Mouse (Mus musculus) stomach, embryonic 15.5 days (tissue): ENCODE data around the gene Rundc1. TPM values are rescaled to one million over a fixed set of nuclear protein-coding genes. Genes with fewer than 3 reads are reported as not detected.
"Not testable (repeated sequence)": the region's sequence is repeated elsewhere in the genome, so short reads cannot be mapped to it uniquely, and the experiment has no call there.

ENCODE experiments used
- ATAC-seq: fragments of 200-750 bp; cut with Nextera tagmentation; 2 replicates; pipeline ENCODE4 v1.8.0; 2017; ENCODE audit warnings: low read depth, moderate number of reproducible peaks, moderate TSS enrichment; ENCODE audit not compliant: insufficient read depth, low FRiP score
- H3K27ac ChIP-seq: fragments of 300-500 bp; sonication (generic); 2 replicates; pipeline ENCODE4 v1.5.1; 2015; ENCODE audit warnings: mild to moderate bottlenecking, inconsistent platforms
- H3K27me3 ChIP-seq: fragments of 300-500 bp; sonication (generic); replicated peaks from 2 replicates; pipeline ENCODE4 v1.6.1; 2015; ENCODE audit warnings: inconsistent platforms
- H3K36me3 ChIP-seq: fragments of 300-500 bp; sonication (generic); 2 replicates; pipeline ENCODE4 v1.6.1; 2015; ENCODE audit warnings: inconsistent platforms
- H3K4me1 ChIP-seq: fragments of 300-500 bp; sonication (generic); 2 replicates; pipeline ENCODE4 v1.6.1; 2015; ENCODE audit warnings: inconsistent platforms
- H3K4me2 ChIP-seq: fragments of 300-500 bp; sonication (generic); 2 replicates; pipeline ENCODE4 v1.6.1; 2015; ENCODE audit warnings: mild to moderate bottlenecking, inconsistent platforms
- H3K4me3 ChIP-seq: fragments of 300-500 bp; sonication (generic); replicated peaks from 2 replicates; pipeline ENCODE4 v1.5.1; 2015; ENCODE audit warnings: inconsistent platforms
- H3K9ac ChIP-seq: fragments of 300-500 bp; sonication (generic); 2 replicates; pipeline ENCODE4 v1.6.1; 2015; ENCODE audit warnings: inconsistent platforms
- H3K9me3 ChIP-seq: fragments of 300-500 bp; sonication (generic); 2 replicates; pipeline ENCODE4 v1.6.1; 2016; ENCODE audit warnings: inconsistent platforms
- WGBS: fragments of 180-500 bp; shearing (Covaris S2); methylation state at CpG from one replicate; pipeline ENCODE4 v1.1.7; 2015; 5-methylcytosine and 5-hydroxymethylcytosine counted together
- polyA plus RNA-seq: library from polyadenylated mRNA; unstranded; fragments of >200 nt; fragmentation: Nextera tagmentation; extraction: Ambion mirVana; gene quantifications from 2 replicates; pipeline ENCODE4 v1.2.1, GENCODE M21; 2015

Gene Rundc1
- polyA plus RNA-seq, 1 experiment from 2014 or later, result 20.8 TPM

- peak within 1 kb of the TSS; percentile 86 for H3K4me2 ChIP-seq
- H3K36me3 ChIP-seq, result peaks cover under 1% of the 10 kb centered on the region; the same call in 1 of the 2 replicates
- 3% methylated on average over 23 of the region's 23 CpGs for WGBS
Observed at GRCm38 (mm10) chr11:101424105-101424851, 607 bp upstream of the Rundc1 start, which contains the start of gene Gm27029. Gene Gm27029 (minus strand): TSS chr11:101424796.

GRCm38 (mm10) chr11:101426165-101426564 lies 1.3 kb downstream of the Rundc1 start:
- WGBS, result 54% methylated on average over 8 of the region's 8 CpGs
- H3K36me3 ChIP-seq, result peaks cover 14% of the 10 kb centered on the region
- H3K4me2 ChIP-seq, result peak overlapping the region; percentile 86
- H3K27me3 ChIP-seq, result no peaks in the 10 kb centered on the region
- peaks cover 20% of the 10 kb centered on the region for H3K4me1 ChIP-seq
- ATAC-seq, result no peak
- peak overlapping the region; percentile 85 for H3K4me3 ChIP-seq
- H3K9me3 ChIP-seq, result no peaks in the 10 kb centered on the region
- no peak overlapping the region for H3K27ac ChIP-seq
- H3K9ac ChIP-seq, result no peak overlapping the region

More at GRCm38 (mm10) chr11:101424105-101424851, 607 bp upstream of the Rundc1 start, which contains the start of gene Gm27029:
- H3K4me1 ChIP-seq, result peaks cover 20% of the 10 kb centered on the region
- H3K27ac ChIP-seq, result peak within 1 kb of the TSS; percentile 90
- H3K4me3 ChIP-seq, result peak within 1 kb of the TSS; percentile 85
- H3K27me3 ChIP-seq, result no peaks in the 10 kb centered on the region
- peak; percentile 48; the same call in 1 of the 2 replicates for ATAC-seq
- H3K9ac ChIP-seq, result peak within 1 kb of the TSS; percentile 51
- no peaks in the 10 kb centered on the region for H3K9me3 ChIP-seq

- H3K4me3 ChIP-seq, result no peak overlapping the region
- WGBS, result 93% methylated on average over 9 of the region's 9 CpGs
- H3K36me3 ChIP-seq, result peaks cover 35% of the 10 kb centered on the region
- H3K27me3 ChIP-seq, result no peaks in the 10 kb centered on the region
- no peak overlapping the region for H3K9ac ChIP-seq
- peaks cover 7% of the 10 kb centered on the region for H3K4me1 ChIP-seq
- no peaks in the 10 kb centered on the region for H3K9me3 ChIP-seq
- no peak for ATAC-seq
- no peak overlapping the region for H3K27ac ChIP-seq
- H3K4me2 ChIP-seq, result no peak overlapping the region
Observed at GRCm38 (mm10) chr11:101431327-101431726, 6.4 kb downstream of the Rundc1 start.

- Histone ChIP-seq H3K27ac (no peak overlapping the region), H3K4me2 (no peak overlapping the region), H3K36me3 (peaks cover 35% of the 10 kb centered on the region), H3K4me1 (no peaks in the 10 kb centered on the region), H3K27me3 (no peaks in the 10 kb centered on the region), H3K4me3 (no peak overlapping the region), H3K9ac (no peak overlapping the region), H3K9me3 (no peaks in the 10 kb centered on the region)
- 89% methylated on average over 13 of the region's 13 CpGs for WGBS
- ATAC-seq, result no peak
Observed at GRCm38 (mm10) chr11:101433396-101433795, 8.5 kb downstream of the Rundc1 start.

- no peak overlapping the region for H3K4me2 ChIP-seq
- 65% methylated on average over 4 of the region's 4 CpGs for WGBS
- no peaks in the 10 kb centered on the region for H3K9me3 ChIP-seq
- ATAC-seq, result 0 out of 2 replicates have a peak, but pooled peaks have one; percentile 50
- H3K36me3 ChIP-seq, result peaks cover 21% of the 10 kb centered on the region
- no peak overlapping the region for H3K27ac ChIP-seq
- H3K27me3 ChIP-seq, result no peaks in the 10 kb centered on the region
- no peaks in the 10 kb centered on the region for H3K4me1 ChIP-seq
- no peak overlapping the region for H3K9ac ChIP-seq
- no peak overlapping the region for H3K4me3 ChIP-seq
Observed at GRCm38 (mm10) chr11:101435831-101436230, 10.9 kb downstream of the Rundc1 start.

- ATAC-seq, result no peak
- Histone ChIP-seq H3K36me3 (peaks cover 14% of the 10 kb centered on the region), H3K4me2 (no peak overlapping the region), H3K4me1 (no peaks in the 10 kb centered on the region), H3K27ac (no peak overlapping the region), H3K27me3 (no peaks in the 10 kb centered on the region), H3K9me3 (no peaks in the 10 kb centered on the region), H3K9ac (no peak overlapping the region), H3K4me3 (no peak overlapping the region)
- WGBS, result 83% methylated on average over 4 of the region's 4 CpGs
Observed at GRCm38 (mm10) chr11:101436916-101437315, 12.0 kb downstream of the Rundc1 start.

GRCm38 (mm10) chr11:101438006-101438405 lies 13.1 kb downstream of the Rundc1 start:
- not testable (repeated sequence) for H3K27ac ChIP-seq, H3K27me3 ChIP-seq, H3K9me3 ChIP-seq, ATAC-seq, H3K4me1 ChIP-seq, H3K4me3 ChIP-seq, H3K36me3 ChIP-seq, H3K9ac ChIP-seq, H3K4me2 ChIP-seq
- WGBS, result 61% methylated on average over 3 of the region's 3 CpGs

GRCm38 (mm10) chr11:101441450-101442126 lies 16.7 kb downstream of the Rundc1 start:
- peaks cover 12% of the 10 kb centered on the region; the same call in 1 of the 2 replicates for H3K4me1 ChIP-seq
- H3K4me3 ChIP-seq, result peak overlapping the region; percentile 81
- not testable (repeated sequence) for ATAC-seq, H3K9ac ChIP-seq, H3K9me3 ChIP-seq, H3K27me3 ChIP-seq, H3K27ac ChIP-seq
- WGBS, result 32% methylated on average over 15 of the region's 15 CpGs
- H3K4me2 ChIP-seq, result peak overlapping the region; percentile 52
- peaks cover 20% of the 10 kb centered on the region for H3K36me3 ChIP-seq

- ATAC-seq, result peak; percentile 99
- H3K9me3 ChIP-seq, result no peaks in the 10 kb centered on the region
- H3K9ac ChIP-seq, result peak within 1 kb of the TSS; percentile 89
- peaks cover 20% of the 10 kb centered on the region for H3K36me3 ChIP-seq
- peaks cover 12% of the 10 kb centered on the region; the same call in 1 of the 2 replicates for H3K4me1 ChIP-seq
- peak within 1 kb of the TSS; percentile 84 for H3K27ac ChIP-seq
- H3K27me3 ChIP-seq, result no peaks in the 10 kb centered on the region
- H3K4me2 ChIP-seq, result peak within 1 kb of the TSS; percentile 88
- WGBS, result under 1% methylated on average over 42 of the region's 42 CpGs
- H3K4me3 ChIP-seq, result peak within 1 kb of the TSS; percentile 81
Observed at GRCm38 (mm10) chr11:101442127-101442693, 17.3 kb downstream of the Rundc1 start, which contains the start of gene Rpl27. Gene Rpl27 (plus strand): TSS chr11:101442298.

GRCm38 (mm10) chr11:101442760-101443159 lies 17.9 kb downstream of the Rundc1 start:
- Histone ChIP-seq H3K4me1 (peaks cover 12% of the 10 kb centered on the region; the same call in 1 of the 2 replicates), H3K36me3 (peaks cover 20% of the 10 kb centered on the region), H3K4me2 (peak overlapping the region; percentile 88), H3K27ac (peak overlapping the region; percentile 84), H3K4me3 (peak overlapping the region; percentile 81), H3K9ac (peak overlapping the region; percentile 89), H3K9me3 (no peaks in the 10 kb centered on the region), H3K27me3 (no peaks in the 10 kb centered on the region)
- ATAC-seq, result no peak
- under 1% methylated on average over 14 of the region's 14 CpGs for WGBS

- WGBS, result 83% methylated on average over 1 of the region's 1 CpGs
- no peak overlapping the region for H3K27ac ChIP-seq
- no peak for ATAC-seq
Observed at GRCm38 (mm10) chr11:101446319-101446718, 21.4 kb downstream of the Rundc1 start.

More at GRCm38 (mm10) chr11:101446319-101446718, 21.4 kb downstream of the Rundc1 start:
- H3K36me3 ChIP-seq, result peaks cover 20% of the 10 kb centered on the region
- peaks cover 23% of the 10 kb centered on the region for H3K4me1 ChIP-seq
- no peak overlapping the region for H3K9ac ChIP-seq
- no peaks in the 10 kb centered on the region for H3K27me3 ChIP-seq
- no peak overlapping the region for H3K4me2 ChIP-seq
- no peaks in the 10 kb centered on the region for H3K9me3 ChIP-seq
- H3K4me3 ChIP-seq, result no peak overlapping the region
